Mouse (Mus musculus): ENCODE measurements around the gene Ceacam18. TPM values are rescaled to one million over a fixed set of nuclear protein-coding genes. Genes with fewer than 3 reads are reported as not detected.
"Not testable (repeated sequence)": the region's sequence is repeated elsewhere in the genome, so short reads cannot be mapped to it uniquely, and the experiment has no call there.

Gene Ceacam18
- polyA plus RNA-seq, 1 experiment from 2014 or later, result not detected

DNA sequence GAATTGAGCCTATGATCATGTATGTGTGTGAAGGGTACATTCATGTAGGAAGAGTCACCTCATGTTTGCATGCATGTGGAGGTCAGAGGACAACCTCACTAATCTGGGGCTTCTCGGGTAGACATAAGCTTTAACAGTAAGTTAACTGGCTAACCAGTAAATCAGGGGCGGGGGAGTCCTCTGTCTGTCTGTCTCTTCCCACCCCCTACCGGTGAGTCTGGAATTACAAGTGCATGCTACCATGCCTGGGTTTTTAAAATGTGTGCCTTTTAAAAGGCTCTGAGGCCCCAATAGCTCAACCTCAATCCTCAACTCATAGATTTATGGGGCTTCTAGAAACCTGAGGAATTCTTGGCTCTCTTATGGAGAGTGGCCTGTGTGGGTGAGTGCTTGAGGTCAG lies 34.1 kb downstream of the Ceacam18 start:
- H3K9me3 ChIP-seq (replicated peaks), result no peaks in the 10 kb centered on the region
- peaks cover 6% of the 10 kb centered on the region for H3K4me1 ChIP-seq
- H3K4me3 ChIP-seq (replicated peaks), result no peak overlapping the region
- H3K4me2 ChIP-seq (replicated peaks), result no peak overlapping the region
- WGBS, result 16% methylated on average over 3 of the region's 3 CpGs
- no peak overlapping the region for H3K9ac ChIP-seq
- H3K36me3 ChIP-seq, result no peaks in the 10 kb centered on the region
- no peak for ATAC-seq (ENCODE audit: insufficient number of reproducible peaks, low FRiP score, low TSS enrichment, low read depth)
- no peaks in the 10 kb centered on the region for H3K27me3 ChIP-seq
- H3K27ac ChIP-seq (replicated peaks), result no peak overlapping the region

DNA sequence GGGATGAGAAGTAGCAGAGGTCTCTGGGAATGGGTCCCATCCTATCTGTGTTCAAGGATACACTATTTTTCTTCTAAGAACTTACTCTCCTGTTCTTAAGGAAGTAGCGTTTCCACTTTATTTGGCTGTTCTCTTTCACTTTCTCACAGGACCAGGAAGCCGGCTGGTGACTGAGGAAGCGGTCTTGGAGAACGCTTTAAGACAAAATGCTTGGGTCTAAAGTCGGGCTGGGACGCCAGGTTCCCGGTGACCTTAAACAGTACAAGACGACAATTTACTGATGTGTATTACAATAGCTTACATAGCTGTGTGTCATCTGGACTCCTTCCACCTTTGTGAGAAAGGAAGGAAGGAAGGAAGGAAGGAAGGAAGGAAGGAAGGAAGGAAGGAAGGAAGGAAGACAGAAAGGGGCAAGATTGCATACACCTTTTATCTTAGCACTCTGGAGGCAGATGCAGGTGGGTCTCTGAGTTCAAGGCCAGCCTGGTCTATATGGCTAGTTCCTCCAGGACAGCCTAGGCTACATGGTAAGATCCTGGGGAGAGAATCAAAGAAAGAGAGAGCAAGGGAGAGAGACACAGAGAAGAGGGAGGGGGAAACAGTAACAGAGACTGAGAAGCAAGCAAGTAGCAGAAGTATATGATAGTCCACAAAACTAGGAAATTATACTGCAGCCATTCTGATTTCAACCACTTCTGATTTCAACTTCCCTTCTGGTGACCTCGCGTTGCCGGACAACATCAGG lies 36.7 kb downstream of the Ceacam18 start:
- Histone ChIP-seq H3K4me2 (replicated peaks) (peak overlapping the region; percentile 78), H3K36me3 (peaks cover 21% of the 10 kb centered on the region), H3K4me3 (replicated peaks) (peak overlapping the region; percentile 80), H3K27me3 (no peaks in the 10 kb centered on the region), H3K27ac (replicated peaks) (peak overlapping the region; percentile 80; the same call in 1 of the 2 replicates), H3K9me3 (replicated peaks) (no peaks in the 10 kb centered on the region), H3K4me1 (peaks cover 6% of the 10 kb centered on the region), H3K9ac (peak overlapping the region; percentile 64)
- WGBS, result 68% methylated on average over 11 of the region's 11 CpGs
- ATAC-seq (ENCODE audit: insufficient number of reproducible peaks, low FRiP score, low TSS enrichment, low read depth), result no peak; the same call in 1 of the 2 replicates

- H3K27ac ChIP-seq (replicated peaks), result peak within 1 kb of the TSS; percentile 80
- under 1% methylated on average over 26 of the region's 26 CpGs for WGBS
Measured at GRCm38 (mm10) chr7:43671809-43672580, 37.5 kb downstream of the Ceacam18 start, which contains the start of gene Ctu1. Gene Ctu1, plus strand, starts transcription at chr7:43672016.

GRCm38 (mm10) chr7:43672581-43673260 lies 38.2 kb downstream of the Ceacam18 start:
- WGBS, result 12% methylated on average over 10 of the region's 10 CpGs
- Histone ChIP-seq H3K9ac (peak overlapping the region; percentile 64), H3K36me3 (peaks cover 36% of the 10 kb centered on the region), H3K27ac (replicated peaks) (peak overlapping the region; percentile 80), H3K4me1 (peaks cover 6% of the 10 kb centered on the region), H3K27me3 (no peaks in the 10 kb centered on the region), H3K4me3 (replicated peaks) (peak overlapping the region; percentile 80), H3K4me2 (replicated peaks) (peak overlapping the region; percentile 78), H3K9me3 (replicated peaks) (0 out of 2 replicates have a peak, but pooled peaks cover 5% of the 10 kb centered on the region)
- ATAC-seq (ENCODE audit: insufficient number of reproducible peaks, low FRiP score, low TSS enrichment, low read depth), result no peak

More at GRCm38 (mm10) chr7:43671809-43672580, 37.5 kb downstream of the Ceacam18 start, which contains the start of gene Ctu1:
- H3K36me3 ChIP-seq, result peaks cover 29% of the 10 kb centered on the region
- peaks cover 6% of the 10 kb centered on the region for H3K4me1 ChIP-seq
- H3K9ac ChIP-seq, result peak within 1 kb of the TSS; percentile 64
- H3K27me3 ChIP-seq, result no peaks in the 10 kb centered on the region
- ATAC-seq (ENCODE audit: insufficient number of reproducible peaks, low FRiP score, low TSS enrichment, low read depth), result peak; percentile 94
- H3K9me3 ChIP-seq (replicated peaks), result no peaks in the 10 kb centered on the region
- peak within 1 kb of the TSS; percentile 78 for H3K4me2 ChIP-seq (replicated peaks)
- peak within 1 kb of the TSS; percentile 80 for H3K4me3 ChIP-seq (replicated peaks)

DNA sequence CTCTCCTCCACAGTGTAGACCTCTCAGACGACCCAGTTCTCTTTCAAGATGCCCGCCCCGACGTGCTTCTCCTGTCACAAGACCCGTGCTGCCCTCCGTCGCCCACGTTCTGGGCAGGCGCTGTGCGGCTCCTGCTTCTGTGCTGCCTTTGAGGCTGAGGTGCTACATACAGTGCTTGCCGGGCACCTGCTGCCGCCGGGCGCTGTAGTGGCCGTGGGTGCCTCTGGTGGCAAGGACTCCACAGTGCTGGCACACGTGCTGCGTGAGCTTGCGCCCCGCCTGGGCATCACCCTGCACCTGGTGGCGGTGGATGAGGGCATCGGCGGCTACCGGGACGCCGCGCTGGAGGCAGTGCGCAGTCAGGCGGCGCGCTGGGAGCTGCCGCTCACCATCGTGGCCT lies 40.6 kb downstream of the Ceacam18 start:
- 91% methylated on average over 32 of the region's 32 CpGs for WGBS
- Histone ChIP-seq H3K9ac (no peak overlapping the region), H3K36me3 (peaks cover 44% of the 10 kb centered on the region), H3K4me1 (peaks cover 6% of the 10 kb centered on the region), H3K4me2 (replicated peaks) (no peak overlapping the region), H3K27ac (replicated peaks) (no peak overlapping the region), H3K4me3 (replicated peaks) (no peak overlapping the region), H3K9me3 (replicated peaks) (0 out of 2 replicates have a peak, but pooled peaks cover 5% of the 10 kb centered on the region), H3K27me3 (no peaks in the 10 kb centered on the region)
- no peak for ATAC-seq (ENCODE audit: insufficient number of reproducible peaks, low FRiP score, low TSS enrichment, low read depth)

GRCm38 (mm10) chr7:43678517-43678916 lies 44.0 kb downstream of the Ceacam18 start:
- Histone ChIP-seq H3K4me3 (replicated peaks) (no peak overlapping the region), H3K27me3 (no peaks in the 10 kb centered on the region)

GRCm38 (mm10) chr7:43680960-43681359 lies 46.5 kb downstream of the Ceacam18 start:
- no peak overlapping the region for H3K9ac ChIP-seq
- no peak overlapping the region for H3K27ac ChIP-seq (replicated peaks)
- H3K9me3 ChIP-seq (replicated peaks), result 0 out of 2 replicates have a peak, but pooled peaks cover 5% of the 10 kb centered on the region
- 21% methylated on average over 5 of the region's 5 CpGs for WGBS
- H3K36me3 ChIP-seq, result peaks cover 25% of the 10 kb centered on the region
- no peak overlapping the region for H3K4me3 ChIP-seq (replicated peaks)
- no peaks in the 10 kb centered on the region for H3K4me1 ChIP-seq
- no peak overlapping the region for H3K4me2 ChIP-seq (replicated peaks)
- ATAC-seq (ENCODE audit: insufficient number of reproducible peaks, low FRiP score, low TSS enrichment, low read depth), result no peak
- H3K27me3 ChIP-seq, result no peaks in the 10 kb centered on the region

More at GRCm38 (mm10) chr7:43678517-43678916, 44.0 kb downstream of the Ceacam18 start:
- H3K4me1 ChIP-seq, result no peaks in the 10 kb centered on the region
- no peak overlapping the region for H3K9ac ChIP-seq
- no peak for ATAC-seq (ENCODE audit: insufficient number of reproducible peaks, low FRiP score, low TSS enrichment, low read depth)
- no peak overlapping the region for H3K4me2 ChIP-seq (replicated peaks)
- no peak overlapping the region for H3K27ac ChIP-seq (replicated peaks)
- H3K9me3 ChIP-seq (replicated peaks), result 0 out of 2 replicates have a peak, but pooled peaks cover 5% of the 10 kb centered on the region
- peaks cover 44% of the 10 kb centered on the region for H3K36me3 ChIP-seq

GRCm38 (mm10) chr7:43682511-43682910 lies 48.0 kb downstream of the Ceacam18 start:
- not testable (repeated sequence) for H3K4me2 ChIP-seq (replicated peaks); H3K9ac ChIP-seq; H3K4me3 ChIP-seq (replicated peaks); H3K9me3 ChIP-seq (replicated peaks); H3K27ac ChIP-seq (replicated peaks); H3K36me3 ChIP-seq; H3K4me1 ChIP-seq; H3K27me3 ChIP-seq; ATAC-seq (ENCODE audit: insufficient number of reproducible peaks, low FRiP score, low TSS enrichment, low read depth)
- WGBS, result 35% methylated on average over 1 of the region's 1 CpGs

GRCm38 (mm10) chr7:43685088-43685487 lies 50.6 kb downstream of the Ceacam18 start:
- H3K9me3 ChIP-seq (replicated peaks), result no peaks in the 10 kb centered on the region
- H3K36me3 ChIP-seq, result no peaks in the 10 kb centered on the region
- ATAC-seq (ENCODE audit: insufficient number of reproducible peaks, low FRiP score, low TSS enrichment, low read depth), result no peak
- no peaks in the 10 kb centered on the region for H3K4me1 ChIP-seq
- no peak overlapping the region for H3K4me3 ChIP-seq (replicated peaks)
- H3K4me2 ChIP-seq (replicated peaks), result no peak overlapping the region
- H3K9ac ChIP-seq, result no peak overlapping the region
- H3K27ac ChIP-seq (replicated peaks), result no peak overlapping the region
- no peaks in the 10 kb centered on the region for H3K27me3 ChIP-seq
- WGBS, result 63% methylated on average over 7 of the region's 7 CpGs

GRCm38 (mm10) chr7:43690118-43690517 lies 55.6 kb downstream of the Ceacam18 start, which contains the start of gene Klk14:
Gene Klk14, plus strand, starts transcription at chr7:43690418.
- Histone ChIP-seq H3K4me1 (no peaks in the 10 kb centered on the region), H3K9ac (no peak within 1 kb of the TSS), H3K4me3 (replicated peaks) (no peak within 1 kb of the TSS), H3K4me2 (replicated peaks) (no peak within 1 kb of the TSS), H3K36me3 (no peaks in the 10 kb centered on the region), H3K27ac (replicated peaks) (no peak within 1 kb of the TSS), H3K9me3 (replicated peaks) (no peaks in the 10 kb centered on the region), H3K27me3 (no peaks in the 10 kb centered on the region)
- ATAC-seq (ENCODE audit: insufficient number of reproducible peaks, low FRiP score, low TSS enrichment, low read depth), result no peak
